Mouse (Mus musculus) liver, embryonic 14.5 days (tissue): ENCODE data around the gene Pih1d1. TPM values are rescaled to one million over a fixed set of nuclear protein-coding genes. Genes with fewer than 3 reads are reported as not detected.
A peak's percentile ranks its signal among the peaks of the same experiment; 100 is the strongest.
"Not testable (repeated sequence)": the region's sequence is repeated elsewhere in the genome, so short reads cannot be mapped to it uniquely, and the experiment has no call there.

Source experiments
- ATAC-seq: fragments of 200-750 bp; cut with Nextera tagmentation; 2 replicates; pipeline ENCODE4 v1.8.0; 2017; ENCODE audit warnings: moderate number of reproducible peaks, mild to moderate bottlenecking, moderate library complexity; ENCODE audit not compliant: insufficient read depth
- DNase-seq, 3 experiments: peaks; one replicate each; pipeline ENCODE4 v3.0.0-alpha.2; 2012 to 2013; ENCODE audit warnings: low read depth in 3 of 3, low spot score in 3 of 3
- H3K27ac ChIP-seq: fragments of 300-500 bp; sonication (generic); 2 replicates; pipeline ENCODE4 v1.5.1; 2014; ENCODE audit warnings: moderate library complexity, mild to moderate bottlenecking, control low read depth, inconsistent platforms
- H3K27me3 ChIP-seq: fragments of 300-500 bp; sonication (generic); 2 replicates; pipeline ENCODE4 v1.6.1; 2014; ENCODE audit warnings: mild to moderate bottlenecking, low read length, moderate library complexity; ENCODE audit not compliant: control insufficient read depth, insufficient read depth
- H3K36me3 ChIP-seq: fragments of 300-500 bp; sonication (generic); replicated peaks from 2 replicates; pipeline ENCODE4 v1.6.1; 2014; ENCODE audit warnings: low read depth; ENCODE audit not compliant: control insufficient read depth, insufficient read depth
- H3K4me1 ChIP-seq, 2 experiments: fragments of 200-500 bp in 1 of 2; fragments of 300-500 bp in 1 of 2; sonication (generic) in 1 of 2; replicated peaks; 2 replicates each; pipeline ENCODE4 v1.6.1; 2012 to 2014; ENCODE audit warnings: antibody characterized with exemption in 1 of 2, inconsistent platforms in 1 of 2, low read length in 1 of 2; ENCODE audit not compliant: control insufficient read depth in 2 of 2, insufficient read depth in 2 of 2
- H3K4me2 ChIP-seq: fragments of 300-500 bp; sonication (generic); 2 replicates; pipeline ENCODE4 v1.6.1; 2014; ENCODE audit warnings: low read depth, mild to moderate bottlenecking, control low read depth, moderate library complexity
- H3K4me3 ChIP-seq, 2 experiments: fragments of 200-500 bp in 1 of 2; fragments of 300-500 bp in 1 of 2; sonication (generic) in 1 of 2; 2 replicates each; pipeline ENCODE4 v1.5.1; 2012 to 2014; ENCODE audit warnings: low read depth in 2 of 2, low read length in 2 of 2, mild to moderate bottlenecking in 2 of 2, control low read depth in 1 of 2, inconsistent platforms in 1 of 2, moderate library complexity in 1 of 2; ENCODE audit not compliant: insufficient read depth in 1 of 2
- H3K9ac ChIP-seq: fragments of 300-500 bp; sonication (generic); replicated peaks from 2 replicates; pipeline ENCODE4 v1.6.1; 2014; ENCODE audit warnings: mild to moderate bottlenecking, control low read depth, moderate library complexity
- H3K9me3 ChIP-seq: fragments of 300-500 bp; sonication (generic); 2 replicates; pipeline ENCODE4 v1.6.1; 2016; ENCODE audit warnings: low read length, mixed read lengths; ENCODE audit not compliant: control insufficient read depth
- CTCF ChIP-seq: IDR thresholded peaks from 2 replicates; pipeline ENCODE4 v1.5.1; 2016; ENCODE audit warnings: antibody characterized with exemption, low read depth, control low read depth
- EP300 ChIP-seq: IDR thresholded peaks from 2 replicates; pipeline ENCODE4 v1.6.1; 2016; ENCODE audit warnings: antibody characterized with exemption, low read depth
- WGBS: fragments of 180-500 bp; shearing (Covaris S2); extraction: QIAGEN DNeasy Blood & Tissue Kit; methylation state at CpG from one replicate; pipeline ENCODE4 v1.1.7; 2014; ENCODE audit not compliant: insufficient replicate concordance; 5-methylcytosine and 5-hydroxymethylcytosine counted together
- polyA plus RNA-seq, 2 experiments: library from polyadenylated mRNA; depleted of rRNA in 1 of 2; stranded (reverse) in 1 of 2; unstranded in 1 of 2; fragments of >200 nt; fragmentation: Nextera tagmentation in 1 of 2; extraction: Ambion mirVana in 1 of 2; gene quantifications; 2 replicates each; pipeline versions ENCODE4 v1.2.1 to v1.2.3; 2012 to 2014

The Pih1d1 gene
- polyA plus RNA-seq (2012; rRNA removed) (38.3 and 43.3 TPM in 2 replicates), polyA plus RNA-seq (2014; fragmentation: Nextera tagmentation; extraction: Ambion mirVana) (44.3 and 45.8 TPM in 2 replicates)

- peak within 1 kb of the TSS; percentile 74 to 81 for H3K4me3 ChIP-seq
- TF ChIP-seq CTCF (peak; percentile 79), EP300 (no peak)
- DNase-seq = peak; percentile 88 to 92 (median 91)
- H3K9ac ChIP-seq = peak within 1 kb of the TSS; percentile 82
- 2% methylated on average over 69 of the region's 69 CpGs for WGBS
- ATAC-seq = peak; percentile 95
- no peaks in the 10 kb centered on the region for H3K27me3 ChIP-seq
- H3K9me3 ChIP-seq = no peaks in the 10 kb centered on the region
- peak within 1 kb of the TSS; percentile 78 for H3K27ac ChIP-seq
- peaks cover 10 to 11% of the 10 kb centered on the region in 2 experiments; a peak in 3 of 4 replicates for H3K4me1 ChIP-seq
- H3K4me2 ChIP-seq = peak within 1 kb of the TSS; percentile 98
- H3K36me3 ChIP-seq = no peaks in the 10 kb centered on the region
Observed at GRCm38 (mm10) chr7:45154096-45154992, at the start of gene Pih1d1, which contains the start of gene Aldh16a1. Gene Pih1d1 (plus strand): TSS chr7:45154303. Gene Aldh16a1 (minus strand): TSS chr7:45154584.

- Histone ChIP-seq H3K4me2 (no peak overlapping the region), H3K36me3 (no peaks in the 10 kb centered on the region), H3K4me1 (peaks cover 0 to 5% of the 10 kb centered on the region in 2 experiments; a peak in 2 of 4 replicates), H3K27me3 (no peaks in the 10 kb centered on the region), H3K9ac (no peak overlapping the region), H3K4me3 (no peak overlapping the region), H3K27ac (no peak overlapping the region), H3K9me3 (no peaks in the 10 kb centered on the region)
- DNase-seq = no peak
- WGBS = 60% methylated on average over 5 of the region's 5 CpGs
- TF ChIP-seq CTCF (no peak), EP300 (no peak)
- no peak for ATAC-seq
Observed at GRCm38 (mm10) chr7:45104941-45105340, 49.2 kb upstream of the Pih1d1 start.

GRCm38 (mm10) chr7:45105491-45105890, 48.6 kb upstream of the Pih1d1 start:
- Histone ChIP-seq H3K9me3 (no peaks in the 10 kb centered on the region), H3K36me3 (no peaks in the 10 kb centered on the region), H3K4me2 (no peak overlapping the region), H3K27me3 (no peaks in the 10 kb centered on the region), H3K4me1 (peaks cover 0 to 5% of the 10 kb centered on the region in 2 experiments; a peak in 2 of 4 replicates), H3K4me3 (no peak overlapping the region), H3K27ac (no peak overlapping the region), H3K9ac (no peak overlapping the region)
- ATAC-seq (no peak), DNase-seq (no peak)
- TF ChIP-seq EP300 = no peak
- TF ChIP-seq CTCF = no peak
- WGBS = 60% methylated on average over 8 of the region's 8 CpGs

GRCm38 (mm10) chr7:45106441-45106840, 47.7 kb upstream of the Pih1d1 start:
- Histone ChIP-seq H3K27me3 (no peaks in the 10 kb centered on the region), H3K36me3 (no peaks in the 10 kb centered on the region), H3K27ac (no peak overlapping the region), H3K9ac (no peak overlapping the region), H3K4me1 (peaks cover 0 to 5% of the 10 kb centered on the region in 2 experiments; a peak in 2 of 4 replicates), H3K4me2 (no peak overlapping the region), H3K4me3 (no peak overlapping the region), H3K9me3 (no peaks in the 10 kb centered on the region)
- DNase-seq (no peak), ATAC-seq (no peak)
- 57% methylated on average over 6 of the region's 6 CpGs for WGBS
- TF ChIP-seq CTCF = no peak
- TF ChIP-seq EP300 = no peak

- Histone ChIP-seq H3K27ac (no peak overlapping the region), H3K4me1 (peaks cover 0 to 5% of the 10 kb centered on the region in 2 experiments; a peak in 2 of 4 replicates), H3K27me3 (no peaks in the 10 kb centered on the region), H3K9me3 (no peaks in the 10 kb centered on the region), H3K36me3 (no peaks in the 10 kb centered on the region), H3K4me2 (no peak overlapping the region), H3K9ac (no peak overlapping the region), H3K4me3 (no peak overlapping the region)
- WGBS = 14% methylated on average over 5 of the region's 5 CpGs
- DNase-seq (no peak), ATAC-seq (no peak)
- TF ChIP-seq EP300 (no peak), CTCF (no peak)
Observed at GRCm38 (mm10) chr7:45107052-45107645, 47.0 kb upstream of the Pih1d1 start.

GRCm38 (mm10) chr7:45110089-45110488, 44.0 kb upstream of the Pih1d1 start:
- 70% methylated on average over 4 of the region's 4 CpGs for WGBS
- H3K4me1 ChIP-seq = peaks cover 7 to 18% of the 10 kb centered on the region in 2 experiments
- H3K9ac ChIP-seq, H3K27me3 ChIP-seq, H3K4me2 ChIP-seq, DNase-seq, H3K36me3 ChIP-seq, H3K27ac ChIP-seq, H3K4me3 ChIP-seq, H3K9me3 ChIP-seq, ATAC-seq: not testable (repeated sequence)
